ENCODE assay signal across 16 mouse cellular contexts in the genomic region with DNA sequence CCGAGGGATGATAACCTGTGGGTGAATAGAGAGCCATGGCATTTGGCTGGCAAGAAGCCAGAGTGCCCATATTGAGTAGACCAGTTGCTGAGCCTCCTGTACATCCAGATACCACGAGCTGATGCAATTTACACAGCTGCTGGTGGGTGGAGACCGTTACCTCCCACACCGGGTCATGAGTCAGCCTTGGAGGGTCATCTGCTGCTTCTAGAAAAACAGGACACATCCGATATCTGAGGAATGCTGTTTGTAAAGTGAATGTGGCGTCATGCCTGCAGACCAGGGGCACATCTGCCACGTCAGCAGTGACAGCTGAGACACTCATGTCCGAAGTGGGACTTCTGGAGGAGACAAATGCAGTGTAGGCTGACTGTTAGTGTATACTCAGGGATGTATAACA. TPM values are rescaled to one million over a fixed set of nuclear protein-coding genes. Genes with fewer than 3 reads are reported as not detected.
DNase-seq lines count a peak whose midpoint lies in the region; TF ChIP-seq lines count a peak whose summit lies in the region.
"Had no signal": no experiment of that assay in that cellular context is flagged by ENCODE, and none has a peak within 500 bp of the region (broad histone marks: within the 10 kb centered on the region; RNA-seq: fewer than 3 reads in every experiment).

No protein-coding gene starts in this region.

- H3K79me3 ChIP-seq in C2C12 (ENCODE audit: low read depth) = peaks cover 78% of the 10 kb centered on the region

- TF ChIP-seq CTCF in C2C12 (IDR thresholded peaks at IDR 0.05; ENCODE audit: control insufficient read depth, insufficient read depth, insufficient read length) = no peak

- DNase-seq in cerebellum, postnatal 10 days = peak; percentile 35 to 43
- no peak for DNase-seq in cerebellum, postnatal 4 days (ENCODE audit: low spot score in 2 of 2)
- peak; percentile 10 for DNase-seq in kidney, postnatal 10 days
- no peak for DNase-seq in kidney, adult 18-20 months
- DNase-seq in heart, postnatal 4 days = peak; percentile 21
- DNase-seq in thymus, adult 18-20 months = no peak
- no peak for DNase-seq in cerebellum, adult 18-20 months
- DNase-seq: cerebellum, adult 9-10 months; gastrocnemius, postnatal 25 days; lung, postnatal 10 days; retina, postnatal 1 day had no signal

- H3K27me3 ChIP-seq in C2C12 (ENCODE audit: control insufficient read depth, insufficient read depth, insufficient read length) = no peaks in the 10 kb centered on the region

- no peak overlapping the region for H3K4me3 ChIP-seq in C2C12 (ENCODE audit: insufficient read depth, poor library complexity, severe bottlenecking)
- H3K4me3 ChIP-seq: forebrain, embryonic 15.5 days; hindbrain, embryonic 12.5 days; midbrain, embryonic 15.5 days; neural tube, embryonic 12.5 days had no signal

- H3K36me3 ChIP-seq in C2C12 (ENCODE audit: control insufficient read depth, insufficient read depth) = peaks cover 42% of the 10 kb centered on the region
- H3K36me3 ChIP-seq: forebrain, embryonic 15.5 days; hindbrain, embryonic 12.5 days; midbrain, embryonic 15.5 days; neural tube, embryonic 12.5 days had no signal

- no peak overlapping the region for H3ac ChIP-seq in C2C12 (ENCODE audit: control insufficient read depth, insufficient read length, low read depth)

- H3K79me2 ChIP-seq in C2C12 (ENCODE audit: control insufficient read depth, insufficient read depth) = peaks cover 85% of the 10 kb centered on the region

TF ChIP-seq in C2C12, 6 proteins besides CTCF, POLR2A, EP300 and RAD21:
- TF ChIP-seq MYOG (IDR thresholded peaks at IDR 0.05; ENCODE audit: control insufficient read depth, extremely low read depth, insufficient read length) (no peak), FOSL1 (IDR thresholded peaks at IDR 0.05; ENCODE audit: insufficient read depth, low read length, poor library complexity, severe bottlenecking) (peak; percentile 62), CEBPB (IDR thresholded peaks at IDR 0.05; ENCODE audit: low read depth) (peak; percentile 90), MYOD1 (IDR thresholded peaks at IDR 0.05; ENCODE audit: control insufficient read depth, insufficient read length, low read depth) (peak; percentile 98), MAX (IDR thresholded peaks at IDR 0.05) (peak; percentile 54), USF1 (IDR thresholded peaks at IDR 0.05; ENCODE audit: low read depth) (peak; percentile 48)

RNA-seq across cellular contexts. Expression of a gene that starts 3.6 kb away (rescaled TPM):
- polyA plus RNA-seq in C2C12 (2012; fragmentation: generic; extraction: Trizol) = 17.0 TPM
- 10 to 100 TPM; 13.1 to 16.4 TPM for total RNA-seq in heart, postnatal 4 days (2021)

Comparison
In these comparisons a context has a peak if more than half of its experiments do, and no peak if none do; other contexts are left out.
1. DNase-seq: peak in cerebellum, postnatal 10 days (2 of 2), kidney, postnatal 10 days (single experiment) and heart, postnatal 4 days (single experiment); none in cerebellum, postnatal 4 days (0 of 2), kidney, adult 18-20 months (single experiment), thymus, adult 18-20 months (0 of 2) and cerebellum, adult 18-20 months (0 of 2).